Mouse (Mus musculus) ES-E14 (cell line): ENCODE measurements around the gene Cisd1. TPM values are rescaled to one million over a fixed set of nuclear protein-coding genes. Genes with fewer than 3 reads are reported as not detected.

Experiments used
- DNase-seq: peaks from one replicate; pipeline ENCODE4 v3.0.0-alpha.2; 2013; ENCODE audit warnings: low read depth, low spot score
- H3K27ac ChIP-seq: 2 replicates; pipeline ENCODE4 v1.5.1; 2012; ENCODE audit warnings: low read depth, mild to moderate bottlenecking, low read length, moderate library complexity, mixed read lengths; ENCODE audit not compliant: poor library complexity, insufficient read depth, severe bottlenecking
- H3K36me3 ChIP-seq: 2 replicates; pipeline ENCODE4 v1.6.1; 2012; ENCODE audit warnings: mild to moderate bottlenecking, low read length, moderate library complexity, mixed read lengths; ENCODE audit not compliant: control insufficient read depth, poor library complexity, insufficient read depth, severe bottlenecking
- H3K4me1 ChIP-seq, 2 experiments: fragments of 150-350 bp in 1 of 2; sonication (generic) in 1 of 2; 2 replicates each; pipeline ENCODE4 v1.6.1; 2012; ENCODE audit warnings: low read length in 2 of 2, mild to moderate bottlenecking in 1 of 2, mixed read lengths in 1 of 2; ENCODE audit not compliant: control insufficient read depth in 2 of 2, insufficient read depth in 2 of 2, poor library complexity in 1 of 2
- H3K4me3 ChIP-seq, 2 experiments: fragments of 150-350 bp in 1 of 2; sonication (generic) in 1 of 2; 2 replicates each; pipeline ENCODE4 v1.5.1; 2012; ENCODE audit warnings: low read length in 2 of 2, low read depth in 1 of 2, mild to moderate bottlenecking in 1 of 2, mixed read lengths in 1 of 2; ENCODE audit not compliant: insufficient read depth in 1 of 2, poor library complexity in 1 of 2, severe bottlenecking in 1 of 2
- H3K9ac ChIP-seq: 2 replicates; pipeline ENCODE4 v1.6.1; 2012; ENCODE audit warnings: low read depth, mild to moderate bottlenecking, low read length, mixed read lengths; ENCODE audit not compliant: poor library complexity, insufficient read depth, severe bottlenecking
- H3K9me3 ChIP-seq: fragments of 150-350 bp; sonication (generic); 2 replicates; pipeline ENCODE4 v1.6.1; 2012; ENCODE audit warnings: low read depth, mild to moderate bottlenecking, low read length; ENCODE audit not compliant: control insufficient read depth, insufficient read depth
- CHD2 ChIP-seq: IDR thresholded peaks from 2 replicates; pipeline ENCODE4 v1.6.1; 2014; ENCODE audit warnings: mild to moderate bottlenecking, low read depth, low read length, inconsistent platforms
- HCFC1 ChIP-seq: IDR thresholded peaks from 2 replicates; pipeline ENCODE4 v1.6.1; 2012; ENCODE audit warnings: low read length, inconsistent platforms, borderline replicate concordance; ENCODE audit not compliant: insufficient read depth
- MAFK ChIP-seq: IDR thresholded peaks from 2 replicates; pipeline ENCODE4 v1.6.1; 2014; ENCODE audit warnings: mild to moderate bottlenecking, low read depth, low read length, inconsistent platforms; ENCODE audit not compliant: insufficient read depth
- ZC3H11A ChIP-seq: IDR thresholded peaks from 2 replicates; pipeline ENCODE4 v1.6.1; 2012; ENCODE audit warnings: low read depth, mild to moderate bottlenecking, inconsistent platforms, low read length, borderline replicate concordance
- ZNF384 ChIP-seq: IDR thresholded peaks from 2 replicates; pipeline ENCODE4 v1.6.1; 2012; ENCODE audit warnings: low read depth, low read length, inconsistent platforms
- in situ Hi-C, 2 experiments: fragments of 600-800 bp; cut with MboI; formaldehyde crosslinking; loops; one replicate each; pipeline ENCODE4 v1.15.1; 2025; ENCODE audit warnings: low sequenced_read_pairs in 2 of 2, inconsistent platforms in 1 of 2; ENCODE audit not compliant: unreplicated experiment in 2 of 2
- total RNA-seq: library from RNA; depleted of rRNA; stranded (reverse); fragments of 300-350 nt; gene quantifications from 2 replicates; pipeline ENCODE4 v1.2.3, GENCODE M21; 2012

The Cisd1 gene
- total RNA-seq, 1 experiment = 158 TPM

- no peak for DNase-seq
- TF ChIP-seq MAFK (no peak), ZC3H11A (no peak), CHD2 (no peak), HCFC1 (no peak), ZNF384 (no peak)
- no peak overlapping the region for H3K9ac ChIP-seq
- H3K4me3 ChIP-seq = no peak overlapping the region
- H3K27ac ChIP-seq = no peak overlapping the region
- H3K36me3 ChIP-seq = peaks cover 6% of the 10 kb centered on the region; the same call in 1 of the 2 replicates
- no peaks in the 10 kb centered on the region for H3K9me3 ChIP-seq
- peaks cover 0 to 21% of the 10 kb centered on the region in 2 experiments; a peak in 2 of 4 replicates for H3K4me1 ChIP-seq
- in situ Hi-C loops = no loop called here
These were observed 10.2 kb upstream of the Cisd1 start for GRCm38 (mm10) chr10:71354947-71355346.

- in situ Hi-C loops = no loop called here
- Histone ChIP-seq H3K4me3 (no peak overlapping the region), H3K9me3 (no peaks in the 10 kb centered on the region), H3K36me3 (peaks cover 7% of the 10 kb centered on the region; the same call in 1 of the 2 replicates), H3K4me1 (peaks cover 3 to 22% of the 10 kb centered on the region in 2 experiments; a peak in 2 of 4 replicates), H3K27ac (no peak overlapping the region), H3K9ac (no peak overlapping the region)
- no peak for TF ChIP-seq ZNF384
- no peak for TF ChIP-seq MAFK
- TF ChIP-seq HCFC1 = no peak
- no peak for TF ChIP-seq ZC3H11A
- no peak for DNase-seq
These were observed 9.1 kb upstream of the Cisd1 start for GRCm38 (mm10) chr10:71353850-71354249.

- in situ Hi-C loops = no loop called here
- Histone ChIP-seq H3K9me3 (no peaks in the 10 kb centered on the region), H3K4me1 (peaks cover 3 to 17% of the 10 kb centered on the region in 2 experiments; a peak in 2 of 4 replicates), H3K4me3 (no peak overlapping the region), H3K27ac (no peak overlapping the region), H3K36me3 (peaks cover 7% of the 10 kb centered on the region; the same call in 1 of the 2 replicates), H3K9ac (no peak overlapping the region)
- DNase-seq = no peak
- TF ChIP-seq MAFK = no peak
- no peak for TF ChIP-seq ZC3H11A
- no peak for TF ChIP-seq ZNF384
- no peak for TF ChIP-seq HCFC1
- no peak for TF ChIP-seq CHD2
These were observed 6.5 kb upstream of the Cisd1 start for GRCm38 (mm10) chr10:71351301-71351700.

GRCm38 (mm10) chr10:71349290-71349689 lies 4.5 kb upstream of the Cisd1 start:
- Histone ChIP-seq H3K9ac (no peak overlapping the region), H3K9me3 (no peaks in the 10 kb centered on the region)
- in situ Hi-C loops = no loop called here

More at GRCm38 (mm10) chr10:71349290-71349689, 4.5 kb upstream of the Cisd1 start:
- no peak overlapping the region for H3K4me3 ChIP-seq
- peaks cover 3 to 7% of the 10 kb centered on the region in 2 experiments; a peak in 2 of 4 replicates for H3K4me1 ChIP-seq
- no peak for TF ChIP-seq ZC3H11A
- TF ChIP-seq MAFK = no peak
- no peak for TF ChIP-seq CHD2
- no peak for TF ChIP-seq HCFC1
- TF ChIP-seq ZNF384 = no peak
- H3K36me3 ChIP-seq = peaks cover 6% of the 10 kb centered on the region; the same call in 1 of the 2 replicates
- no peak overlapping the region for H3K27ac ChIP-seq
- no peak for DNase-seq
